Mouse (Mus musculus) skeletal muscle tissue, adult 2 months (tissue): ENCODE results near the gene Gm17361.
"Not testable (repeated sequence)": the region's sequence is repeated elsewhere in the genome, so short reads cannot be mapped to it uniquely, and the experiment has no call there.

Experiments
- DNase-seq: peaks from one replicate; pipeline ENCODE4 v3.0.0-alpha.2; 2012; ENCODE audit warnings: low read depth, low spot score

Gm17361 gene

DNA sequence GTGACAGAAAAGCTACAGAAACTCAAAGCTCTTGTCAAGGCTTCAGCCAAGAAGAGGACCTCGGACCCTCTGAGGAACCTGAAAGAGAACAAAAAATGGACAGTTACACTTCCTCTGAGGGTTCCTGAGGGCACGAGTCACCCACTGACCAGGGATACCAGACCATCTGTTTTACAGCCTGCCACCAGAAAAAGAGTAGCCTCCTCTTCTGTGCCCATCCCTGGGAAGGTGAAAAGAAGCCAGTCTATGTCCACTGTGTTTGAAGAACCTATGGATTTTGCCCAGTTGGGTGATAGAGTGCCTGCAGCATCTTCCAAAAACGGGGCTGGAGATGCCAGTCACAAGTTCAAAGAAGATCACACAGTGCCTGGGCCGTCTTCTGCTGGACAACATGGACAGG is at the start of gene Gm17361:
Gene Gm17361 (plus strand): TSS at position 301 of the 400 bp plus-strand sequence.
- not testable (repeated sequence) for DNase-seq
